Mouse (Mus musculus) cerebellum, postnatal 25 days (tissue): ENCODE results near the gene Glmp.
"Not testable (repeated sequence)": the region's sequence is repeated elsewhere in the genome, so short reads cannot be mapped to it uniquely, and the experiment has no call there.

Experiments
- DNase-seq, 2 experiments: peaks; one replicate each; pipeline ENCODE4 v3.0.0; 2021; ENCODE audit warnings: mixed read lengths in 2 of 2

Gene Glmp

DNA sequence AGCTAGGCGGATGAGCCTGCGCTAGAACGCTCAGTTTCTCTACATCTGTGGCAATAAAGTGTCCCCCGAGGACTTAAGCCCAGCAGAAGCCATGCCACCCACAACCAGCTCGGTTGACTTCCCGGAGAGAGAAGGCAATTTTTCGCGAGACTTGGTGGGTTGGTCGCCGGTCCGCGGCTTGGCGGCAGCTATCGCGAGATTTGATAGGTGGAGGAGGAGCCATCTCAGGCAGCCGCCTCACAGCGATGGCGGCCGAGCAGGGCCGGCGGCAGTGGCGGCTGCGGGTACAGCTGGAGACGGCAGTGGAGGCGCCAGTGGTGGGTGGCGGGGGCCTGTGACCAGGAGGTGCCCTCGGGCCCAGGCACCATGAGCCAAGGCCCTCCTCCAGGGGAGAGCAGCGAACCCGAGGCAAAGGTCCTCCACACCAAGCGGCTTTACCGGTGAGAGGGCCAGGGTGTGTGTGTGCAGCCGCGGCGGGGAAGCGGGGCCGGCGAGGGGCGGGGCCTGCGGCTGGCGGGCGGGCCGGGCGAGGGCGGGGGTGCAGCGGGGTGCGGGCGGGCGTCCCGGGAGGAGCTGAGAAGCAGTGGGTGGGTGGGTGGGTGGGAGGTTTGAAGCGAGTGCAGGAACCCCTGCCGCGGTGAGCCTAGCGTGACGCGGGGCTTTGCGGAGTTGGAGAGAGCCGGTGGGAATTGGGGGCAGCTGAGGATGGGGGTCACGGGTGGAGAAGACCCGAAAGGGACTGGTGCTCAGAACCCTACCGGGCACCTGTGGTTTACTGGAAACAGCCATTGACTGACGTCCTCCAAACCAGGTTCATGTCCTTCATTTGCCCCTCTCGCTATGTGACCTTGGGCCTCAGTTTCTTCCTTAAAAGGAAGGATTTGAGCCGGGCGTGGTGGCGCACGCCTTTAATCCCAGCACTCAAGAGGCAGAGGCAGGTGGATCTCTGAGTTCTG, 11.5 kb downstream of the Glmp start, which contains the start of the genes Tmem79 and Smg5:
Gene Tmem79 (minus strand): TSS at position 91 of the 956 bp plus-strand sequence.
Gene Smg5 (plus strand): TSS at position 203 of the 956 bp plus-strand sequence.
- DNase-seq: peak; percentile 97 to 98

DNA sequence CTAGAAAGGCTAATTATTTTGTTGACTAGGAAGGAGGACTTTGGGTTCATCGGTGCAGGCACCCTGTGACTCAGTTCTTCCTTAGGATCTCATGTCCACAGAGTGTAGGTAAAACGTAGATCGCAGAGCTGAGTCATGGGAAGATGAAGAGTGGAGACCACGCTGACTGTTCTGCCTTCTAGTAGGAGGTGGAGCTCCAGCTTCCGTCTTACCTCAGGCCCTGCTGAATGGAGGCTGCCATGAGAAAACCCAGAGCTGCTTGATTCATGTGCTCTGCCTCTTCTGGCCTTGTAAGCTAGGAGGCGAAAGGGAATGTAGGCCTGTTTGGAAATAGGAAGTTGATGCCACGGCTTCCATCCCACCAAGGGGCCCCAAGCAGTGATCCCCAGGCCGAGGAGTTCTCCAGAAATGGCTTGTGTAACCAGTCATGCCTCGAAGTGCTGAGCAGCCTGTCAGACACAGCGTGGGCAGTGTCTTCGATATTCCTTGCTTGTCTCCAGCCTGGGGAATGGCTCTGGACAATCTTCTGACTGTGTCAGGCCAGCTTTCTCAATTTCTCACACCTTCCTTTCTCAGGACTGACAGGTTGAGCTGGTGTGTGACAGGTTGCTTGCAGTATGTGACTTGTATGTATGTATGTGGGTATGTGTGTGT, 12.7 kb downstream of the Glmp start:
- peak in 1 of 2 experiments; percentile 20 for DNase-seq

DNA sequence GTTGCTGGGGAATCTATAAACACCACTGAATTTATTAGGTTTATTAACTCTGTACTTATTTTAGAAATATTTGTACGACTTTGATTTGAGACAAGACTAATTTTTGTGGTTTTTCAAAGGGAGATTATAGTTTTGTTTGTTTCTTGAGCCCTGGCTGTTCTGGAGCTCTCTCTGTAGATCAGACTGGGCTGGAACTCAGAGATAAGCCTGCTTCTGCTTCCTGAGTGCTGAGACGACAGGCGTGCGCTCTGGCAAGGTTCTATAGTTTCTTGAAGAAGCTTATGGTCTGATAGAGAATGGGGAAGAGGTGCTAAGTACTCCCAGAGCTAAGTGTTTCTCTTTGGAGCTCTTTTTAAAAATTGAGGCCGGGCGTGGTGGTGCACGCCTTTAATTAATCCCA, 13.5 kb downstream of the Glmp start:
- DNase-seq: no peak

DNA sequence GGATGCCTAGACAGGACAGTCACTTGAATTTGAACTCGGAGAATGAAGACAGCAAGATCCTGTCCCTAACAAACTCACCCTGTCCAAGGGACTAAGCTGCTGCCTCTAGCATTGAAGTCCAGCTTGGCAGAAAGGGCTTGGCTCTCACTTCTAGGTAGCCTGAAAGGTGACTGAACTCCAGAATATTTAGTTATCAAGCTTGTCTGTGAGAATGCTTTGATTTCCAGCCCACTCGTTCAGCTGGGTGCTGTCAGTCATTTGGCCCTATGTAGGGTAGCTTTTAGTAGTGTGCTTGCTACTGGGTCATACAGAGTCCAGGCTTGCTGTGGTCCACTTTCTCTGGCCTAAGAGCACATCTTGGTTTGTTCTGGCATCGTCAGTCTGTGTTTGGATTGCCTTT, 14.2 kb downstream of the Glmp start:
- no peak for DNase-seq

DNA sequence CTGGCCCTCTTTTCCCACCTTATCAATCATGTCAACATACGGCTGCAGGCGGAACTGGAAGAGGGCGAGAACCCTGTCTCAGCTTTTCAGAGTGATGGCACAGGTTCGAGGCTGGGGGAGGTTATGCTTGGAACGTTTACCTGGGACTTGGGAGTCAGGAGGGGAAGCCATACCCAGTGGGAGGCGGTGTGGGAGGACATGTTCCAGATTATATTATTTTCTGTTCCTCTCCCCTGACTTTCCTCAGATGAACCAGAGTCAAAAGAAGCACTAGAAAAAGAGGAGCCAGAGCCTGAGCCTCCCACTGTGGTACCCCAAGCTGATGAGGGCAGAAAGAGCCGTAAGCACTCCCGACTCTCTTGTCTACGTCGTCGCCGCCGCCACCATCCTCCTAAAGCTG, 25.9 kb downstream of the Glmp start:
- DNase-seq: no peak

DNA sequence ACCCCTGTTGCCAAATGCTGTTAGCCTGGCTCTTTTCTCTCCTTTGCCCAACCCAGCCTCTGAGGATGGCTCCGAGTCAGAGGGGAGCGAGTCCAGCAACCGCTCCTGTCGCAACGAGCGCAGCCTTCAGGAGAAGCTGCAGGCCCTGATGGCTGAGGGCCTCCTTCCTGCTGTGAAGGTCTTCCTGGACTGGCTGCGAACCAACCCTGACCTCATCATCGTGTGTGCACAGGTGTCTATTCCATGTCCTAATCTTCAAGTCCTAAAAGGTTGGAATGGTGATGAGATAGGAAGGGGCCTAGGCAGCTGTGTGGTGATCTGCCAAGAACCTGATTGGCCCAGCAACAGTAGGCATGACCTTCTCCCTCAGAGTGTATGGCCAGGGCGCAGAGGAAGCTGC, 28.1 kb downstream of the Glmp start:
- DNase-seq: peak; percentile 81 to 82

DNA sequence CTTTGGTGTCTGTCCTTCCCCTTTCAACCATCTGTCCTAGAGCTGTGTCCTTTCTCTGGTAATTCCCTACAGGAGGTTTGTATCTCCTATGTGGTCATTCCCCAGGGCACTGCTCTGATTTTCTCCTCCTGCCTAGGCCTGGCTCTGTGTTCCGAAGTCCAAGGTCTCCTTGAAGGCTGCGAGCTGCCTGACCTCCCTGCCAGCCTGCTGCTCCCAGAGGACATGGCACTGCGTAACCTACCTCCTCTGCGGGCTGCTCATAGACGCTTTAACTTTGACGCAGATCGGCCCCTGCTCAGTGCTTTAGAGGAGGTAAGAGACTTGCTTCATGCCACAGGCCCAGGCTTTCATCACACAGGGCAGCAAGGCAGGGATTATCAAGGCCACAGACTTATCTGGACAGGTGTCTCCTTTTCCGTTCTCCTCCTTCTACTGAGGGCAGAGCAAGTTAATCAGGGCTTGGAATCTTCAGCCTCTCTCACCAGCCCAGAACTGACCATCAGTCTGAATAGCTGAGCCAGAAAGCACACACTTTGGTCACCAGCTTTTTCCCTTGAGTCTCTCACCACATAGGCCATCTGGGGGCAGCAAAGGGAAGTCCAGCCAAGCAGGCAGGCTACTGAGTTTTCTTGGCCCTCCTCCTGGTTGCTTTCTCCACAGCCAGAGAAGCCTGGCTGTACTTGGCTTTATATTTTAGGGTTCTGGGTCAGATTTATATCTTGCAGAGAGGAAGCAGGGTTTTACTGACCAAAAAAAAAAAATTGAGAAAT, 29.8 kb downstream of the Glmp start:
- DNase-seq: peak; percentile 40 to 63

DNA sequence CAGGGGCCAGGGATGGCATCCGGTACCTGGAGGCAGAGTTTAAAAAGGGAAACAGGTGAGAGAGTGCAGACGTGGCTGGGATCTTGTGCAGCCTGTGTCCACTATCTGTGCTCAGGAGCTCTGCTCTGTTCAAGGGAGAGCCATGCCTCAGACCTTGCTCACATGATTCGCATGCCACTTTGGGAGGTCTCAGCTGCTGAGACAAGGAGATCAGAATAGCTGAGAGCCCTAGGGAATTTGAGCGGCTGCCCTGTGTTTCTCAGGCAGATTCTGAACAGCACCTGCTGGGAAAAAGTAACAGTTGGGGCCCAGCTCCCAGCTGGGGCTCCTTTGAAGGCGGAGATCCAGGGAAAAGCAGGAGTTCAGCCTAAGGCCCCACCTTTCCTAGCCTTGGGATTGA, 34.8 kb downstream of the Glmp start:
- no peak for DNase-seq

DNA sequence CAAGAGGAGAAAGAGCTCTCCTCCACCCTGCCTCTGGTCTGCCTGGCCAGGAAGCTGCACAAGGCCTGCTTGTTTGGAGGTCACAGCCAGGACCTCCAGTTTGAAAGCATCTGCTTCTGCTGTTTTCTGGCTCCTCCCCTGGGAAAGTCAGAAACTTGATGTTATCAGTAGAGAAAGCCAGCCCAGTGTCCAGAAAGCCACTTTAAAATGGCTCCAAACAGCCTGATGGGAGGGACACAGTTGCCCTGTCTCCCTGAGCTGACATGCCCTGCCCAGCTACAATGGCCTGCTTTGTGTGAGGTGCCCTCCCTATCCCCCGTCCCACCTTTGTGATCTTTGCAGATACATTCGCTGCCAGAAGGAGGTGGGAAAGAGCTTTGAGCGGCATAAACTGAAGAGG, 35.2 kb downstream of the Glmp start:
- DNase-seq: no peak

DNA sequence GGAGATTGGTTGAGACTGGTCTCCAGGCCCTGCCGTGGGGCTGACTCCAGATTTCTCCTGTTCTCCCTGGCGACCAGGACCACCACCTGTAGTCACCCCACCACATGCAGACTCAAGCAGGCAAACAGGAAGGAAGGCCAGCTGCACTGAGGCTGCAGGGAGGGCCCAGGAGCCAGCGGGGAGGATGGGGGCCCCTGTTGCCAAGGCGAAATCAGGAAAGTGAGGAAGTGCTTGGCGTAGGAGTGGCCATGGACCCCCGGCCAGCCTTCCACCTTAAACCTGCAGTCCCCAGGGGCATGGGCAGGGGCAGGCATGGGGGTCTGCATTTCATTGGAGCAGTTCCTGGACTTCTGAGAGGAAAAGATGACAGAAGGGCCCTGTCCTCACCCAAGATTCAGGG, 36.3 kb downstream of the Glmp start:
- no peak for DNase-seq

DNA sequence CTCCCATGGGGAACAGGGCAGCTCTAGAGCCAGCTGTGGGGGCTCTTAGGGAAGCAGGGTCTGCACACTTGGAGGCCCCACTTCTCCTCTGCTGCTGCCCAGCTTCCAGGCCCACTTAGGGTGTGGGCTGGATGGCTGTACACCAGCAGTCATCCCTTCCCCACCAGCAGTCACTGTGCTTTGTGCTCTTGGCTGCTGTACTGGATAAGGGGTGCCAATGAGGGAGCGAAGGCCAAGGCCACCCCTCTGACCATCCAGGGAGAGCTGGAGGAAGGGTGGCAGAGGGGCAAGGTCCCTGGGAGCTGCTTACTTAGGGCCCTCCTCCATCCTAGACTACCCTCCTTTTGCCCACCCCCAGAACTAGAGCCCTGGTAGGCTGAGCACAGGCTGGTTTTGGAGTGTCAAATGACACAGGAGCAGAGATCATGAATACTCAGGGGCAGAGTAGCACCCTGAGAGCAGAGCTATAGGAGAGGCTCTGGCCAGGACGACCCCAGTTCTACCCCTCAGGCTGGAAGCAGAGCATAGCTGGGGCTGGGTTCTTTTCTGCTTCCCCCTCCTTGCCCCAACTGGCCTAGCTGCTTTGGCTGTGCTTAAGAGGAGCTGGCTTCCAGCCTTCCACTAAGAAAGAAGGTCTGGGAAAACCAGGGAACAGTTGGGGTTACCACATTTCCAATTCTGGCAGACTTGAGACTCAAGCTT, 36.9 kb downstream of the Glmp start:
- DNase-seq: no peak

DNA sequence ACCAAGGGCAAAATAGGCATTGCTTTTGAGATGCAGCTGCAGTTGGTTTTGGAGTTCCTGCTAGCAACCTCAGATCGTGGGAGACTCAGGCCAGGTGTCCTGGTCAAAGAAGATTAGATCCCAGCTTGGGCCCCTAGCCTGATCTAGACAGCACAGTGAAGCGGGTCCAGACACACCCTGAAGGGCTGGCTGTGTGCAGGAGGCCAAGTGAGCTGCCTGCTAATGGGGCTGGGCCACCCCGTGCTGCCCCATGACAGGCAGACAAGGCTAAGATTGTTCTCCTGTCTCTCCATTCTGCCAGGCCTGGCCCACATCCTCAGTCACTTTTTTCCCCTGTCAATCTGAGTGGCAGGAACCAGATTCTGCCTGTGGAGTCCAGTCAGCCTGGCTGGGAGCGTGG, 38.9 kb downstream of the Glmp start:
- DNase-seq: no peak

DNA sequence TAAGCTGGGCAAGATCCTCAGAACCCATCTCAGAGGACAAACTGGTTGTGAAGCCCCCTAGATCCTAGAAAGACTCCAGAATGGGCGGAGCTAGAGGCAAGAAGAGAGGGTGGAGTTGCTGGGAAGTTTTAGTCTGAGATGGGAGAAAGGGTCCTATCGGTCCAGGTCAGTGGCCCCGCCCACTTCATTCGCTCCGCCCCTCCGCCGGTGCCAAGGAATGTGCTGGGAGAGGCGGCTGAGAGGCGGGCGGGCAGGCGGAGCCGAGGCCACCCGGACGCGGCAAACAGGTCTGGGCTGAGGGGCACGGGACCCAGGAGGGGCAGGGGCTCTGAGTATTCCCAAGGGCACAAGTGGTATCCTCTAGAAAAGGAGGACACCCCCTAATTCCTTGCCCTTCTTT, 39.5 kb downstream of the Glmp start, which contains the start of gene Paqr6:
Gene Paqr6 (plus strand): TSS at position 248 of the 400 bp plus-strand sequence.
- DNase-seq: peak in 1 of 2 experiments; percentile 58

DNA sequence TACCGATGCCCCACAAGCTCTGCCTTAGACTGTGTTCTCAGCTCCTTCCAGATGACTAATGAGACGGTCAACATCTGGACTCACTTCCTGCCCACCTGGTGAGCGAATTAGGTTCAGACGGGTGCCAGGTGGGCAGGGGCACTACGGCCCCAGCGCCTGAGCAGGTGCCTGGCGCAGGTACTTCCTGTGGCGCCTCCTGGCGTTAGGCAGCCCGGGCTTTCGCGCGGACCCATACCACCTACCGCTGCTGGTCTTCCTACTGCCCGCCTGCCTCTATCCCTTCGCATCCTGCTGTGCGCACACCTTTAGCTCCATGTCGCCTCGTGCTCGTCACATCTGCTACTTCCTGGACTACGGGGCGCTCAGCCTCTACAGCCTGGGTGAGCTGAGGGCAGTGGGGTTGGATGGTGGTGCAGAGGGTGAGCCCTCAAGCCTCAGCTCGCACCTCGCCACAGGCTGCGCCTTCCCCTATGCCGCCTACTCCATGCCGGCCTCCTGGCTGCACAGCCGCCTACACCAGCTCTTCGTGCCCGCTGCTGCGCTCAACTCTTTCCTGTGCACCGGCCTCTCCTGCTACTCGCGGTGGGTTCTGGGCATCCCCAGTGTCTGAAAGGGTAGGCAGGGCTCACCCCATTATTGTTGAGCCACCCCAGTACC, 41.0 kb downstream of the Glmp start:
- DNase-seq: no peak

DNA sequence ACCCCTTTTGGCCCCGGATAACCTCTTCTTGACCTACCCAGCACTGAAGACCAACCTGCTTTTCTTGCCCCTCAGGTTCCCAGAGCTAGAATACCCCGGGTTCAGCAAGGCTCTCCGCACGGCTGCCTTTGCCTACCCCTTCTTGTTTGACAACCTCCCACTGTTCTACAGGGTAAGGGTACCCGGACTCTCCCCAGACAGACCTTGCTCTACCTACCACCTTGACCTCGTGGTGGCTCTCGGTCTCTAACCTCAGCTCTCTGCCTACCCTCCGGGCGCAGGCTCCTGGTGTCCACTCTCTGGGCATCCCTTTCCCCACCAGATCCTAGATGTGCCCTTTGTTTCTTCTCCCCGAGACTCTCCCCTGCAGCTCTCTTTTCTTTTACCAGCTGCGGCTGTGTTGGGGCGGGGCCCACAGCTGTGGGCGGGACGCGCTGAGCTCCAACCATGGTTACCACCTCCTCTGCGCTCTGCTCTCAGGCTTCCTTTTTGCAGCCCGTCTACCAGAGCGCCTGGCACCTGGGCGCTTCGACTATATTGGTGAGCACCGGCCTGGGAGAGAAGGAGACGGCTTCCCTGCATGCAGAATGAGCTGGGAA, 42.1 kb downstream of the Glmp start:
- not testable (repeated sequence) for DNase-seq

DNA sequence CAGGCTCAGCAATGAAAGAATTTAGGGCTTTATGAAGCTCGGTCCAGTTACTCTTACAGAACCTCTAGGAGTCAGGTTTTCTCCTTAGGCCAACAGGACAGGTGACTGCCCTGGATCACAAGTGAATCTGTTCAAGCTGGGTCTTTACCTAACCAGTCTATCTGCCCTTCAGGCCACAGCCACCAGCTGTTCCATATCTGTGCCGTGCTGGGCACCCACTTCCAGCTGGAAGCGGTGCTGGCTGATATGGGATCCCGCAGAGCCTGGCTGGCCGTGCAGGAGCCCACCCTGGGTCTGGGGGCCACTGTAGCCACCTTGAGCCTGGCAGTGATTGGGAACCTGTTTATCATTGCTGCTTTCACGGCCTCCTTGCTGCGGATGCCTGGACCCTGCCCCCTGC, 42.7 kb downstream of the Glmp start:
- not testable (repeated sequence) for DNase-seq

DNA sequence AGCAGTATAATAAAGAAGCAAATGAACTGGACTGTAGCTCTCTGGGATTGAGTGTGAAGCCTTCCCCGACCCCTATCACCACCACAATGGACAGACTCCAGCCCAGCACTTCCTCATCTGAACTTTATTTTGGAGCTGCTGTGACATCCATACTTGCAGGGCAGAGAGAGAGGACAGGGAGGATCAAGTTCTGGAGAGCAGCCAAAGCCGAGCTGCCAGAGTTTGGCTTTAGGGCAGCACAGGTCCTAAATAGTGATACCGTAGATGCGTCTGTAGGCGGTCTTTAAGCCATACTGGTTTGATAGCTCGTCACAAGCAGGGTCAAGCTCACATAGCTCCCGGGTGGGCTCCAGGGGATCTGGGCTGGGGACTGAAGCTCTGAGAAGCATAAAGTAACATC, 43.7 kb downstream of the Glmp start:
- DNase-seq: not testable (repeated sequence)

DNA sequence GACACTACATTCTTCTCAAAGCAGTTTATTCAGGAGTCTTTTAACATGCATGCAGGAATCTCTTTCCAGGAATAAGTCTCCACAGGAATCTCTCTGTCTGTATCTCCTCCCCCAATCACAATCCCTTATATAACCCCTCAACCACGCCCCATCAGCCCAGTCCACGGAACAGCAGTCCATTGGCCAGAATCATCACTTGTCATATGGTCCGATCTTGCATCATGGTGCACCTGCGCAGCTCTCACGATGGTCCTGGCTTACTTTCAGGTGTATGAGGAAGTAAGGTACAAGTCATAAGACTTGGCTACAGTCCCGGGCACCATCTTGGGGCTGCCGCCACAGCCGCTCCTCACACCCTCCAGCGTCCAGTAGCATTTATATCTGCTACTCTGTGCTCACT, 47.8 kb downstream of the Glmp start, which contains the start of gene Bglap3:
Gene Bglap3 (minus strand): TSS at position 101 of the 400 bp plus-strand sequence.
- DNase-seq: not testable (repeated sequence)

DNA sequence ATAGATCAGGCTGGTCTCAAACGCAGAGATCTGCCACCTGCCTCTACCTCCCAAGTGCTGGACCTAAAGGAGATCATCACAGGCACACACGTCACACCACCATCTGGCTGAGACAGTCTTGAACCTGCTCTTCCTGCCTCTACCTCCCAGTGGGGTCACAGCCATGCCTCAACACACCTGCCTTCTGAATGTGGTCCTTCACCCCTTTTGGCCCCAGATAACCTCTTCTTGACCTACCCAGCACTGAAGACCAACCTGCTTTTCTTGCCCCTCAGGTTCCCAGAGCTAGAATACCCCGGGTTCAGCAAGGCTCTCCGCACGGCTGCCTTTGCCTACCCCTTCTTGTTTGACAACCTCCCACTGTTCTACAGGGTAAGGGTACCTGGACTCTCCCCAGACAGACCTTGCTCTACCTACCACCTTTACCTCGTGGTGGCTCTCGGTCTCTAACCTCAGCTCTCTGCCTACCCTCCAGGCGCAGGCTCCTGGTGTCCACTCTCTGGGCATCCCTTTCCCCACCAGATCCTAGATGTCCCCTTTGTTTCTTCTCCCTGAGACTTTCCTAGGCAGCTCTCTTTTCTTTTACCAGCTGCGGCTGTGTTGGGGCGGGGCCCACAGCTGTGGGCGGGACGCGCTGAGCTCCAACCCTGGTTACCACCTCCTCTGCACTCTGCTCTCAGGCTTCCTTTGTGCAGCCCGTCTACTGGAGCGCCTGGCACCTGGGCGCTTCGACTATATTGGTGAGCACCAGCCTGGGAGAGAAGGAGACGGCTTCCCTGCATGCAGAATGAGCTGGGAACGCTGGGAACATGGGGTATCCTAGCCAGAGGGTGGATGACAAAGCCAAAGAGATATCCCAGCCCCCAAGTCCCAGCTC, 51.2 kb downstream of the Glmp start:
- DNase-seq: not testable (repeated sequence)

DNA sequence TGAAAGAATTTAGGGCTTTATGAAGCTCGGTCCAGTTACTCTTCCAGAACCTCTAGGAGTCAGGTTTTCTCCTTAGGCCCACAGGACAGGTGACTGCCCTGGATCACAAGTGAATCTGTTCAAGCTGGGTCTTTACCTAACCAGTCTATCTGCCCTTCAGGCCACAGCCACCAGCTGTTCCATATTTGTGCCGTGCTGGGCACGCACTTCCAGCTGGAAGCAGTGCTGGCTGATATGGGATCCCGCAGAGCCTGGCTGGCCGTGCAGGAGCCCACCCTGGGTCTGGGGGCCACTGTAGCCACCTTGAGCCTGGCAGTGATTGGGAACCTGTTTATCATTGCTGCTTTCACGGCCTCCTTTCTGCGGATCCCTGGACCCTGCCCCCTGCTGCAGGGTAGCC, 51.8 kb downstream of the Glmp start:
- not testable (repeated sequence) for DNase-seq
